10 mouse cellular contexts compared by ENCODE assay signal in the genomic region with DNA sequence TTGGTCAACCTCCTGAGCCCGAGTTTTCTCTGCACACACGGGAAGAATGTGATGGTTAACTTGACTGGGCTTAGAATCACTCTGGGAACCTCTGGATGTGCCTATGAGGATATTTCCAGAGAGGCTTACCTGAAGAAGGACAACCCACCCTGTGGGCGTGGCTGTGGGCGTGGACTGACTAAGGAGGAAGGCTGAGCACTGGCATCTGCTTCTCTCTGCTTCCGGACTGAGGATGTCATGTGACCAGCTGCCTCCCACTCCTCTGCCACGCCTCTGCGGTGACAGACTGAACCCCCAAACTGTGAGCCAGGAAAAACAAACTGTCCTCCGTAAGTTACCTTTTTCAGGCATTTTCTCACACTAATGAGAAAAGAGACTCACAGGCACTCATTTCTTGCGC. TPM values are rescaled to one million over a fixed set of nuclear protein-coding genes. Genes with fewer than 3 reads are reported as not detected.
DNase-seq lines count a peak whose midpoint lies in the region; ATAC-seq and TF ChIP-seq lines count a peak whose summit lies in the region.
"Had no signal": no experiment of that assay in that cellular context is flagged by ENCODE, and none has a peak within 500 bp of the region (broad histone marks: within the 10 kb centered on the region; RNA-seq: fewer than 3 reads in every experiment).

No protein-coding gene starts in this region.

- no peak for ATAC-seq in forebrain, postnatal 0 days
- no peak for ATAC-seq in hindbrain, embryonic 13.5 days (ENCODE audit: low FRiP score)
- no peak for ATAC-seq in limb, embryonic 14.5 days (ENCODE audit: low FRiP score, low read depth)
- ATAC-seq in midbrain, postnatal 0 days (ENCODE audit: low FRiP score) = no peak
- ATAC-seq in inflammation-experienced regulatory T-cells, adult 6 months = no peak

- no peak overlapping the region for H3K4me2 ChIP-seq in forebrain, postnatal 0 days (ENCODE audit: low read depth)
- H3K4me2 ChIP-seq in hindbrain, embryonic 13.5 days = peak overlapping the region; percentile 9
- H3K4me2 ChIP-seq in limb, embryonic 14.5 days (replicated peaks; ENCODE audit: low read depth, low read length, severe bottlenecking) = peak overlapping the region; percentile 11; the same call in 1 of the 2 replicates
- H3K4me2 ChIP-seq in midbrain, postnatal 0 days (ENCODE audit: low read depth, low read length, poor library complexity, severe bottlenecking) = peak overlapping the region; percentile 7

- no peaks in the 10 kb centered on the region for H3K36me3 ChIP-seq in forebrain, embryonic 10.5 days (replicated peaks)
- H3K36me3 ChIP-seq in forebrain, postnatal 0 days (ENCODE audit: insufficient read depth) = no peaks in the 10 kb centered on the region
- no peaks in the 10 kb centered on the region for H3K36me3 ChIP-seq in hindbrain, embryonic 13.5 days
- H3K36me3 ChIP-seq in limb, embryonic 14.5 days (ENCODE audit: control insufficient read depth, insufficient read depth, low read length) = no peaks in the 10 kb centered on the region
- no peaks in the 10 kb centered on the region for H3K36me3 ChIP-seq in midbrain, postnatal 0 days (ENCODE audit: insufficient read depth, low read length)
- H3K36me3 ChIP-seq: G1E had no signal

- no peak overlapping the region for H3K9ac ChIP-seq in forebrain, postnatal 0 days
- H3K9ac ChIP-seq in hindbrain, embryonic 13.5 days = no peak overlapping the region
- H3K9ac ChIP-seq in limb, embryonic 14.5 days (ENCODE audit: low read depth, low read length, severe bottlenecking) = no peak overlapping the region
- H3K9ac ChIP-seq in midbrain, postnatal 0 days (replicated peaks; ENCODE audit: low read length, poor library complexity, severe bottlenecking) = no peak overlapping the region

- 0 out of 2 replicates have a peak, but pooled peaks cover 4% of the 10 kb centered on the region for H3K27me3 ChIP-seq in forebrain, embryonic 10.5 days (ENCODE audit: poor library complexity, severe bottlenecking)
- no peaks in the 10 kb centered on the region for H3K27me3 ChIP-seq in forebrain, postnatal 0 days (ENCODE audit: insufficient read depth, low read length)
- H3K27me3 ChIP-seq in hindbrain, embryonic 13.5 days = peaks cover 10% of the 10 kb centered on the region; the same call in 1 of the 2 replicates
- no peaks in the 10 kb centered on the region for H3K27me3 ChIP-seq in limb, embryonic 14.5 days (ENCODE audit: control insufficient read depth, insufficient read depth, low read length)
- H3K27me3 ChIP-seq in midbrain, postnatal 0 days (ENCODE audit: insufficient read depth, low read length) = no peaks in the 10 kb centered on the region

- WGBS in forebrain, embryonic 10.5 days = 16% methylated on average over 9 of the region's 9 CpGs
- WGBS in forebrain, postnatal 0 days = 17% methylated on average over 9 of the region's 9 CpGs
- WGBS in hindbrain, embryonic 13.5 days = 15% methylated on average over 9 of the region's 9 CpGs
- WGBS in limb, embryonic 14.5 days = 19% methylated on average over 9 of the region's 9 CpGs
- WGBS in midbrain, postnatal 0 days = 20% methylated on average over 9 of the region's 9 CpGs

- H3K4me3 ChIP-seq in forebrain, embryonic 10.5 days = peak overlapping the region; percentile 41
- H3K4me3 ChIP-seq in forebrain, postnatal 0 days (ENCODE audit: low read depth, low read length) = no peak overlapping the region
- H3K4me3 ChIP-seq in hindbrain, embryonic 13.5 days = no peak overlapping the region
- peak overlapping the region; percentile 4; the same call in 1 of the 2 replicates for H3K4me3 ChIP-seq in limb, embryonic 14.5 days (replicated peaks; ENCODE audit: low read length)
- H3K4me3 ChIP-seq in midbrain, postnatal 0 days (ENCODE audit: low read depth, low read length) = peak overlapping the region; percentile 2; the same call in 1 of the 2 replicates

- no peaks in the 10 kb centered on the region for H3K9me3 ChIP-seq in forebrain, embryonic 10.5 days
- H3K9me3 ChIP-seq in forebrain, postnatal 0 days (ENCODE audit: low read length) = no peaks in the 10 kb centered on the region
- H3K9me3 ChIP-seq in hindbrain, embryonic 13.5 days = no peaks in the 10 kb centered on the region
- no peaks in the 10 kb centered on the region for H3K9me3 ChIP-seq in limb, embryonic 14.5 days (ENCODE audit: control insufficient read depth, low read length)
- H3K9me3 ChIP-seq in midbrain, postnatal 0 days (ENCODE audit: low read length) = no peaks in the 10 kb centered on the region
- H3K9me3 ChIP-seq: G1E had no signal

- no peak for TF ChIP-seq CTCF in forebrain, postnatal 0 days (IDR thresholded peaks at IDR 0.05; ENCODE audit: low read depth)
- TF ChIP-seq CTCF in midbrain, postnatal 0 days (IDR thresholded peaks at IDR 0.05) = no peak

- peak; percentile 58 for DNase-seq in forebrain, embryonic 10.5 days (ENCODE audit: extremely low spot score, low spot score)
- DNase-seq in forebrain, postnatal 0 days = no peak
- DNase-seq in cerebellum, adult 9-10 months = peak; percentile 29
- peak; percentile 50 for DNase-seq in limb, embryonic 14.5 days (ENCODE audit: low spot score)
- peak; percentile 36 for DNase-seq in midbrain, postnatal 0 days (ENCODE audit: low spot score)
- DNase-seq in gastrocnemius, postnatal 10 days = no peak

- H3K27ac ChIP-seq in forebrain, embryonic 10.5 days = no peak overlapping the region
- H3K27ac ChIP-seq in forebrain, postnatal 0 days (ENCODE audit: low read depth, low read length) = no peak overlapping the region
- no peak overlapping the region for H3K27ac ChIP-seq in hindbrain, embryonic 13.5 days
- H3K27ac ChIP-seq in limb, embryonic 14.5 days (replicated peaks; ENCODE audit: low read depth, low read length) = no peak overlapping the region
- H3K27ac ChIP-seq in midbrain, postnatal 0 days (ENCODE audit: low read depth, low read length) = no peak overlapping the region
- H3K27ac ChIP-seq: macrophage had no signal

- TF ChIP-seq POLR2A in limb, embryonic 14.5 days (IDR thresholded peaks at IDR 0.05; ENCODE audit: borderline replicate concordance, extremely low read depth, insufficient read depth, insufficient read length) = no peak

- peaks cover 10% of the 10 kb centered on the region for H3K4me1 ChIP-seq in forebrain, embryonic 10.5 days
- H3K4me1 ChIP-seq in forebrain, postnatal 0 days (ENCODE audit: insufficient read depth) = no peaks in the 10 kb centered on the region
- peaks cover under 1% of the 10 kb centered on the region; the same call in 1 of the 2 replicates for H3K4me1 ChIP-seq in hindbrain, embryonic 13.5 days (replicated peaks)
- H3K4me1 ChIP-seq in limb, embryonic 14.5 days (ENCODE audit: control insufficient read depth, insufficient read depth, low read length) = peaks cover 4% of the 10 kb centered on the region
- no peaks in the 10 kb centered on the region for H3K4me1 ChIP-seq in midbrain, postnatal 0 days (ENCODE audit: insufficient read depth, low read length)

RNA-seq across cellular contexts. Expression of gene Asprv1, which starts 33.3 kb away (rescaled TPM):
- 0.16 and 0.32 TPM in 2 replicates for polyA plus RNA-seq in forebrain, embryonic 10.5 days (2016; fragmentation: Nextera tagmentation; extraction: Ambion mirVana)
- 1.8 and 3.2 TPM in 2 replicates for total RNA-seq in forebrain, postnatal 0 days (2014; rRNA removed)
- polyA plus RNA-seq in forebrain, postnatal 0 days (2015; fragmentation: Nextera tagmentation; extraction: Ambion mirVana) = 1.6 TPM in 2 replicates
- 0.74 and 0.81 TPM in 2 replicates for polyA plus RNA-seq in hindbrain, embryonic 13.5 days (2015; fragmentation: Nextera tagmentation; extraction: Ambion mirVana)
- 19.9 and 34.8 TPM in 2 replicates for polyA plus RNA-seq in limb, embryonic 14.5 days (2012; rRNA removed)
- polyA plus RNA-seq in limb, embryonic 14.5 days (2014; fragmentation: Nextera tagmentation; extraction: Ambion mirVana) = 66.2 and 100.0 TPM in 2 replicates
- 2.0 and 4.2 TPM in 2 replicates for total RNA-seq in midbrain, postnatal 0 days (2014; rRNA removed)
- 1.1 and 1.2 TPM in 2 replicates for polyA plus RNA-seq in midbrain, postnatal 0 days (2015; fragmentation: Nextera tagmentation; extraction: Ambion mirVana)
- under 1 TPM; 0.21 to 0.39 (median 0.38) TPM for polyA plus RNA-seq in inflammation-experienced regulatory T-cells, adult 6 months (2017; shearing (Covaris generic))
- under 1 TPM in 1 of 2 experiments, not detected in 1; 0.27 TPM for total RNA-seq in gastrocnemius, postnatal 10 days (2021)
- polyA plus RNA-seq: G1E had no signal

Comparison
In these comparisons a context has a peak if more than half of its experiments do, and no peak if none do; other contexts are left out.
1. DNase-seq: peak in forebrain, embryonic 10.5 days (single experiment), cerebellum, adult 9-10 months (single experiment), limb, embryonic 14.5 days (single experiment) and midbrain, postnatal 0 days (single experiment); none in forebrain, postnatal 0 days (single experiment) and gastrocnemius, postnatal 10 days (single experiment).
2. H3K4me3 ChIP-seq: peak in forebrain, embryonic 10.5 days (single experiment), limb, embryonic 14.5 days (single experiment) and midbrain, postnatal 0 days (single experiment); none in forebrain, postnatal 0 days (single experiment) and hindbrain, embryonic 13.5 days (single experiment).